Mouse (Mus musculus) monocyte, adult 2 months (primary cell): ENCODE results near the gene Cox7a1.
"Not testable (repeated sequence)": the region's sequence is repeated elsewhere in the genome, so short reads cannot be mapped to it uniquely, and the experiment has no call there.

ENCODE experiments used
- DNase-seq, 2 experiments: peaks; one replicate each; pipeline ENCODE4 v3.0.0; 2022; ENCODE audit warnings: low spot score in 2 of 2, low read depth in 1 of 2

Cox7a1 gene

GRCm38 (mm10) chr7:30192088-30192487, 8.1 kb downstream of the Cox7a1 start:
- DNase-seq = no peak

- no peak for DNase-seq
These were observed 9.1 kb downstream of the Cox7a1 start for GRCm38 (mm10) chr7:30193013-30193412.

GRCm38 (mm10) chr7:30193581-30194100, 9.7 kb downstream of the Cox7a1 start:
- DNase-seq = peak in 1 of 2 experiments; percentile 56

GRCm38 (mm10) chr7:30194101-30194831, 10.3 kb downstream of the Cox7a1 start:
- DNase-seq = no peak

- peak; percentile 90 to 92 for DNase-seq
These were observed 10.9 kb downstream of the Cox7a1 start for GRCm38 (mm10) chr7:30194884-30195283.

GRCm38 (mm10) chr7:30195461-30195860, 11.5 kb downstream of the Cox7a1 start:
- DNase-seq = no peak

- no peak for DNase-seq
These were observed 12.2 kb downstream of the Cox7a1 start for GRCm38 (mm10) chr7:30196171-30196570.

GRCm38 (mm10) chr7:30197592-30198129, 13.7 kb downstream of the Cox7a1 start:
- no peak for DNase-seq

- peak in 1 of 2 experiments; percentile 31 for DNase-seq
These were observed 14.6 kb downstream of the Cox7a1 start, which contains the start of gene Capns1 for GRCm38 (mm10) chr7:30198481-30198971. Capns1 (minus strand) TSS chr7:30198811.

GRCm38 (mm10) chr7:30199498-30200139, 15.7 kb downstream of the Cox7a1 start:
- DNase-seq = no peak

- no peak for DNase-seq
These were observed 16.3 kb downstream of the Cox7a1 start for GRCm38 (mm10) chr7:30200200-30200599.

- DNase-seq = not testable (repeated sequence)
These were observed 16.7 kb downstream of the Cox7a1 start for GRCm38 (mm10) chr7:30200661-30201060.

GRCm38 (mm10) chr7:30202895-30203690, 19.1 kb downstream of the Cox7a1 start:
- DNase-seq = no peak

- no peak for DNase-seq
These were observed 20.4 kb downstream of the Cox7a1 start for GRCm38 (mm10) chr7:30204380-30204779.

GRCm38 (mm10) chr7:30205383-30205782, 21.4 kb downstream of the Cox7a1 start:
- peak in 1 of 2 experiments; percentile 36 for DNase-seq

- not testable (repeated sequence) for DNase-seq
These were observed 22.4 kb downstream of the Cox7a1 start for GRCm38 (mm10) chr7:30206364-30206763.

- no peak for DNase-seq
These were observed 27.1 kb downstream of the Cox7a1 start for GRCm38 (mm10) chr7:30211025-30211424.

- DNase-seq = no peak
These were observed 29.9 kb downstream of the Cox7a1 start for GRCm38 (mm10) chr7:30213881-30214280.

GRCm38 (mm10) chr7:30215875-30216274, 31.9 kb downstream of the Cox7a1 start:
- no peak for DNase-seq

- DNase-seq = peak in 1 of 2 experiments; percentile 33
These were observed 32.8 kb downstream of the Cox7a1 start for GRCm38 (mm10) chr7:30216723-30217151.

- no peak for DNase-seq
These were observed 33.3 kb downstream of the Cox7a1 start for GRCm38 (mm10) chr7:30217277-30217676.
